8 mouse cellular contexts compared by ENCODE assay signal in genomic region chr2:153107046-153107766, GRCm38 (mm10). TPM values are rescaled to one million over a fixed set of nuclear protein-coding genes. Genes with fewer than 3 reads are reported as not detected.
DNase-seq lines count a peak whose midpoint lies in the region; ATAC-seq lines count a peak whose summit lies in the region.

No protein-coding gene starts in this region.

- peak; percentile 56; the same call in 1 of the 2 replicates for ATAC-seq in kidney, embryonic 14.5 days (ENCODE audit: low FRiP score, low TSS enrichment)
- ATAC-seq in embryonic facial prominence, embryonic 11.5 days (replicated peaks; ENCODE audit: insufficient number of reproducible peaks, low FRiP score, low TSS enrichment, low read depth), result no peak
- no peak for ATAC-seq in intestine, embryonic 16.5 days
- ATAC-seq in cerebellum, adult (ENCODE audit: insufficient number of reproducible peaks, low FRiP score, low TSS enrichment), result no peak

- H3K4me3 ChIP-seq in kidney, embryonic 14.5 days (ENCODE audit: low read length), result peak overlapping the region; percentile 52
- H3K4me3 ChIP-seq in embryonic facial prominence, embryonic 11.5 days (ENCODE audit: low read depth, low read length), result no peak overlapping the region
- H3K4me3 ChIP-seq in intestine, embryonic 16.5 days (ENCODE audit: low read length), result peak overlapping the region; percentile 7; the same call in 1 of the 2 replicates

- H3K9me3 ChIP-seq in kidney, embryonic 14.5 days (ENCODE audit: control insufficient read depth, low read length), result no peaks in the 10 kb centered on the region
- H3K9me3 ChIP-seq in embryonic facial prominence, embryonic 11.5 days (replicated peaks; ENCODE audit: control insufficient read depth, low read length), result no peaks in the 10 kb centered on the region
- H3K9me3 ChIP-seq in intestine, embryonic 16.5 days (ENCODE audit: control insufficient read depth, low read length), result no peaks in the 10 kb centered on the region

- H3K4me2 ChIP-seq in kidney, embryonic 14.5 days (replicated peaks; ENCODE audit: low read depth, low read length), result peak overlapping the region; percentile 92
- H3K4me2 ChIP-seq in embryonic facial prominence, embryonic 11.5 days (ENCODE audit: low read depth, low read length), result no peak overlapping the region
- peak overlapping the region; percentile 88 for H3K4me2 ChIP-seq in intestine, embryonic 16.5 days (ENCODE audit: low read depth, low read length)

- 32% methylated on average over 23 of the region's 23 CpGs for WGBS in kidney, embryonic 14.5 days
- 34% methylated on average over 23 of the region's 23 CpGs for WGBS in embryonic facial prominence, embryonic 11.5 days
- 35% methylated on average over 23 of the region's 23 CpGs for WGBS in intestine, embryonic 16.5 days

- H3K4me1 ChIP-seq in kidney, embryonic 14.5 days (ENCODE audit: control insufficient read depth, insufficient read depth, low read length), result peaks cover 15% of the 10 kb centered on the region
- peaks cover 4% of the 10 kb centered on the region; the same call in 1 of the 2 replicates for H3K4me1 ChIP-seq in embryonic facial prominence, embryonic 11.5 days (ENCODE audit: control insufficient read depth, insufficient read depth, low read length)
- peaks cover 3% of the 10 kb centered on the region; the same call in 1 of the 2 replicates for H3K4me1 ChIP-seq in intestine, embryonic 16.5 days (ENCODE audit: control insufficient read depth, insufficient read depth, low read length)

- no peaks in the 10 kb centered on the region for H3K36me3 ChIP-seq in kidney, embryonic 14.5 days (ENCODE audit: control insufficient read depth, insufficient read depth, low read length)
- H3K36me3 ChIP-seq in embryonic facial prominence, embryonic 11.5 days (replicated peaks; ENCODE audit: control insufficient read depth, insufficient read depth, low read depth, low read length), result no peaks in the 10 kb centered on the region
- no peaks in the 10 kb centered on the region for H3K36me3 ChIP-seq in intestine, embryonic 16.5 days (ENCODE audit: control insufficient read depth, insufficient read depth, low read length)

- DNase-seq in kidney, adult 18-20 months, result no peak
- DNase-seq in embryonic facial prominence, embryonic 11.5 days (ENCODE audit: low spot score), result peak; percentile 40
- DNase-seq in neural tube, embryonic 10.5 days (ENCODE audit: extremely low spot score, low spot score), result peak; percentile 19
- no peak for DNase-seq in yolk sac, embryonic 10.5 days (ENCODE audit: low spot score)
- DNase-seq in adrenal gland, postnatal 10 days, result no peak

- H3K27me3 ChIP-seq in kidney, embryonic 14.5 days (ENCODE audit: control insufficient read depth, insufficient read depth, low read length), result peaks cover 36% of the 10 kb centered on the region
- peaks cover 29% of the 10 kb centered on the region for H3K27me3 ChIP-seq in embryonic facial prominence, embryonic 11.5 days (ENCODE audit: control insufficient read depth, insufficient read depth, low read length)
- H3K27me3 ChIP-seq in intestine, embryonic 16.5 days (replicated peaks; ENCODE audit: control insufficient read depth, insufficient read depth, low read length), result peaks cover 31% of the 10 kb centered on the region

- 0 out of 2 replicates have a peak overlapping the region, but pooled peaks have one; percentile 9 for H3K9ac ChIP-seq in kidney, embryonic 14.5 days (ENCODE audit: low read depth, low read length)
- no peak overlapping the region for H3K9ac ChIP-seq in embryonic facial prominence, embryonic 11.5 days (replicated peaks; ENCODE audit: low read length)
- 0 out of 2 replicates have a peak overlapping the region, but pooled peaks have one; percentile 5 for H3K9ac ChIP-seq in intestine, embryonic 16.5 days (ENCODE audit: low read depth, low read length)

- H3K27ac ChIP-seq in kidney, embryonic 14.5 days (ENCODE audit: low read depth, low read length), result no peak overlapping the region
- H3K27ac ChIP-seq in embryonic facial prominence, embryonic 11.5 days (replicated peaks; ENCODE audit: low read depth, low read length), result no peak overlapping the region
- H3K27ac ChIP-seq in intestine, embryonic 16.5 days (ENCODE audit: low read length), result no peak overlapping the region

RNA-seq across cellular contexts. Expression of gene Hck, which starts 1.1 kb away (rescaled TPM):
- polyA plus RNA-seq in kidney, embryonic 14.5 days (2014; fragmentation: Nextera tagmentation; extraction: Ambion mirVana), result 3.9 and 4.8 TPM in 2 replicates
- 1.8 TPM in 2 replicates for polyA plus RNA-seq in embryonic facial prominence, embryonic 11.5 days (2014; fragmentation: Nextera tagmentation; extraction: Ambion mirVana)
- 5.4 and 6.2 TPM in 2 replicates for polyA plus RNA-seq in intestine, embryonic 16.5 days (2015; fragmentation: Nextera tagmentation; extraction: Ambion mirVana)
- 1 to 10 TPM; 2.4 to 3.2 TPM for total RNA-seq in adrenal gland, postnatal 10 days (2021)

RNA-seq across cellular contexts. Expression of gene Ccm2l, which starts 41.5 kb away (rescaled TPM):
- polyA plus RNA-seq in kidney, embryonic 14.5 days (2014; fragmentation: Nextera tagmentation; extraction: Ambion mirVana), result 4.2 and 4.4 TPM in 2 replicates
- polyA plus RNA-seq in embryonic facial prominence, embryonic 11.5 days (2014; fragmentation: Nextera tagmentation; extraction: Ambion mirVana), result 1.3 and 1.7 TPM in 2 replicates
- polyA plus RNA-seq in intestine, embryonic 16.5 days (2015; fragmentation: Nextera tagmentation; extraction: Ambion mirVana), result 0.59 and 0.92 TPM in 2 replicates
- 10 to 100 TPM; 15.8 to 23.7 TPM for total RNA-seq in adrenal gland, postnatal 10 days (2021)

RNA-seq across cellular contexts. Expression of gene Tm9sf4, which starts 53.9 kb away (rescaled TPM):
- 71.1 and 99.4 TPM in 2 replicates for polyA plus RNA-seq in kidney, embryonic 14.5 days (2014; fragmentation: Nextera tagmentation; extraction: Ambion mirVana)
- 82.2 and 84.0 TPM in 2 replicates for polyA plus RNA-seq in embryonic facial prominence, embryonic 11.5 days (2014; fragmentation: Nextera tagmentation; extraction: Ambion mirVana)
- polyA plus RNA-seq in intestine, embryonic 16.5 days (2015; fragmentation: Nextera tagmentation; extraction: Ambion mirVana), result 95.8 and 101 TPM in 2 replicates
- total RNA-seq in adrenal gland, postnatal 10 days (2021), result 10 to 100 TPM; 88.3 to 96.8 TPM

Comparison
In these comparisons a context has a peak if more than half of its experiments do, and no peak if none do; other contexts are left out.
1. DNase-seq: peak in embryonic facial prominence, embryonic 11.5 days (single experiment) and neural tube, embryonic 10.5 days (single experiment); none in kidney, adult 18-20 months (single experiment), yolk sac, embryonic 10.5 days (single experiment) and adrenal gland, postnatal 10 days (single experiment).